27 mouse cellular contexts compared by ENCODE assay signal in the genomic region with DNA sequence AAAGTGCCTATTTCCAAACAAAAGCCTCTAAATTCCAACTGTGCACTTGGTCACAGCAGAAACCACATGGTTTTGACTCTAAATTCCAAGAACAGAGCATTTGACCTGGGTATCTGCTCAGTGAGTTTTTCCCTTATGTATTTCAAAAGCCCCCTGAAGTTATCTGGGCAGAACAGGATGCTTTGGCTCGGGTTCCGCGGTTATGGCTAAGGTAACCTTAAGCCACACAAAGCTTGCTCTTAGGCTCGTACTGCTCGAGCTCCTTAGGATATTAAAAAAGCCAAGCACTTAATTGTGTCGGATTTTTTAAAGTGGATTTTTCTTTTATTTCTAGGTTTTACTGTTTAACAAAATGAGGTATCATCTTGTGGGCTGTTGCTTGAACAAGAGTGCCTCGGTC. TPM values are rescaled to one million over a fixed set of nuclear protein-coding genes. Genes with fewer than 3 reads are reported as not detected.
A peak's percentile ranks its signal among the peaks of the same experiment; 100 is the strongest.
DNase-seq lines count a peak whose midpoint lies in the region; ATAC-seq and TF ChIP-seq lines count a peak whose summit lies in the region.
"Had no signal": no experiment of that assay in that cellular context is flagged by ENCODE, and none has a peak within 500 bp of the region (broad histone marks: within the 10 kb centered on the region; RNA-seq: fewer than 3 reads in every experiment).

No protein-coding gene starts in this region.

- H3K9ac ChIP-seq in liver, postnatal 0 days (replicated peaks) = no peak overlapping the region
- no peak overlapping the region; the same call in 1 of the 2 replicates for H3K9ac ChIP-seq in liver, embryonic 14.5 days (replicated peaks)
- H3K9ac ChIP-seq in neural tube, embryonic 15.5 days (replicated peaks) = no peak overlapping the region
- no peak overlapping the region for H3K9ac ChIP-seq in heart, embryonic 12.5 days
- H3K9ac ChIP-seq: embryonic facial prominence, embryonic 13.5 days; forebrain, embryonic 12.5 days; forebrain, postnatal 0 days; heart, embryonic 15.5 days; limb, embryonic 15.5 days; lung, embryonic 15.5 days; midbrain, embryonic 13.5 days; stomach, embryonic 15.5 days had no signal

- no peak overlapping the region for H3K4me2 ChIP-seq in liver, postnatal 0 days (ENCODE audit: low read depth, low read length)
- peak overlapping the region; percentile 50 for H3K4me2 ChIP-seq in liver, embryonic 14.5 days (ENCODE audit: low read depth)
- H3K4me2 ChIP-seq in neural tube, embryonic 15.5 days = no peak overlapping the region
- H3K4me2 ChIP-seq in heart, embryonic 12.5 days = no peak overlapping the region
- H3K4me2 ChIP-seq: embryonic facial prominence, embryonic 13.5 days; forebrain, embryonic 12.5 days; heart, embryonic 15.5 days; limb, embryonic 15.5 days; lung, embryonic 15.5 days; midbrain, embryonic 13.5 days; stomach, embryonic 15.5 days had no signal

- TF ChIP-seq CTCF in liver, postnatal 0 days (IDR thresholded peaks at IDR 0.05; ENCODE audit: low read depth) = no peak
- TF ChIP-seq CTCF in brain, embryonic 14.5 days (IDR thresholded peaks at IDR 0.05; ENCODE audit: borderline replicate concordance, extremely low read depth, insufficient read depth, insufficient read length) = no peak
- TF ChIP-seq CTCF in liver, embryonic 14.5 days (IDR thresholded peaks at IDR 0.05; ENCODE audit: low read depth) = no peak

- H3K4me1 ChIP-seq in liver, postnatal 0 days (ENCODE audit: insufficient read depth) = no peaks in the 10 kb centered on the region
- H3K4me1 ChIP-seq in liver, embryonic 14.5 days (replicated peaks; ENCODE audit: control insufficient read depth in 2 of 2, insufficient read depth in 2 of 2, low read length in 1 of 2) = peaks cover 20 to 21% of the 10 kb centered on the region in 2 experiments
- H3K4me1 ChIP-seq in neural tube, embryonic 15.5 days = 0 out of 2 replicates have a peak, but pooled peaks cover 10% of the 10 kb centered on the region
- no peaks in the 10 kb centered on the region for H3K4me1 ChIP-seq in heart, embryonic 12.5 days (replicated peaks)
- H3K4me1 ChIP-seq: heart, embryonic 15.5 days had no signal

- no peak for TF ChIP-seq POLR2A in brain, embryonic 14.5 days (IDR thresholded peaks at IDR 0.05; ENCODE audit: borderline replicate concordance, extremely low read depth, insufficient read depth, insufficient read length, poor library complexity, severe bottlenecking)

- DNase-seq in liver = peak; percentile 28
- no peak for DNase-seq in liver, postnatal 0 days
- DNase-seq in brain, embryonic 14.5 days (ENCODE audit: low read depth) = peak; percentile 35
- peak in 1 of 3 experiments; percentile 22 for DNase-seq in liver, embryonic 14.5 days (ENCODE audit: low read depth in 3 of 3, low spot score in 3 of 3)
- DNase-seq in adrenal gland, postnatal 10 days = no peak
- DNase-seq in spleen, postnatal 4 days (ENCODE audit: low spot score in 2 of 2) = no peak
- DNase-seq: cerebellum, adult 8-10 months; cerebellum, postnatal 25 days; forebrain, postnatal 0 days; gastrocnemius, postnatal 10 days; kidney, adult 9 months; kidney, postnatal 10 days; layer of hippocampus, adult 9-11 months; right cerebral cortex, postnatal 4 days had no signal

- 56% methylated on average over 7 of the region's 7 CpGs for WGBS in liver, postnatal 0 days (ENCODE audit: insufficient replicate concordance)
- WGBS in liver, embryonic 14.5 days (ENCODE audit: insufficient replicate concordance) = 18% methylated on average over 7 of the region's 7 CpGs
- WGBS in neural tube, embryonic 15.5 days = 70% methylated on average over 7 of the region's 7 CpGs
- WGBS in heart, embryonic 12.5 days = 76% methylated on average over 7 of the region's 7 CpGs

- no peaks in the 10 kb centered on the region for H3K36me3 ChIP-seq in liver, postnatal 0 days (replicated peaks; ENCODE audit: insufficient read depth, low read length)
- no peaks in the 10 kb centered on the region for H3K36me3 ChIP-seq in liver, embryonic 14.5 days (replicated peaks; ENCODE audit: control insufficient read depth, insufficient read depth, low read depth)
- no peaks in the 10 kb centered on the region for H3K36me3 ChIP-seq in neural tube, embryonic 15.5 days
- peaks cover 23% of the 10 kb centered on the region for H3K36me3 ChIP-seq in heart, embryonic 12.5 days
- H3K36me3 ChIP-seq: G1E; heart, embryonic 15.5 days; lung, embryonic 15.5 days had no signal

- no peak overlapping the region for H3K27ac ChIP-seq in liver, postnatal 0 days (ENCODE audit: low read depth)
- H3K27ac ChIP-seq in liver, embryonic 14.5 days = no peak overlapping the region
- no peak overlapping the region for H3K27ac ChIP-seq in neural tube, embryonic 15.5 days (replicated peaks)
- no peak overlapping the region for H3K27ac ChIP-seq in heart, embryonic 12.5 days (ENCODE audit: poor library complexity, severe bottlenecking)
- H3K27ac ChIP-seq: embryonic facial prominence, embryonic 13.5 days; forebrain, embryonic 12.5 days; heart, embryonic 15.5 days; limb, embryonic 10.5 days; lung, embryonic 15.5 days; midbrain, embryonic 13.5 days; stomach, embryonic 15.5 days had no signal

- H3K9me3 ChIP-seq in liver, postnatal 0 days (ENCODE audit: low read length) = no peaks in the 10 kb centered on the region
- no peaks in the 10 kb centered on the region for H3K9me3 ChIP-seq in liver, embryonic 14.5 days (ENCODE audit: control insufficient read depth, low read length)
- no peaks in the 10 kb centered on the region for H3K9me3 ChIP-seq in neural tube, embryonic 15.5 days (replicated peaks)
- H3K9me3 ChIP-seq in heart, embryonic 12.5 days (replicated peaks) = no peaks in the 10 kb centered on the region
- H3K9me3 ChIP-seq: embryonic facial prominence, embryonic 13.5 days; forebrain, embryonic 12.5 days; G1E; heart, embryonic 15.5 days; limb, embryonic 10.5 days; limb, embryonic 15.5 days; lung, embryonic 15.5 days; midbrain, embryonic 13.5 days; stomach, embryonic 15.5 days had no signal

- ATAC-seq in liver, postnatal 0 days = no peak
- ATAC-seq in liver, embryonic 14.5 days (ENCODE audit: insufficient read depth) = peak; percentile 77; the same call in 1 of the 2 replicates
- peak; percentile 55; the same call in 1 of the 2 replicates for ATAC-seq in neural tube, embryonic 15.5 days (ENCODE audit: low FRiP score)
- ATAC-seq in heart, embryonic 12.5 days (ENCODE audit: insufficient number of reproducible peaks, low FRiP score) = no peak
- ATAC-seq: forebrain, postnatal 0 days; intestine, postnatal 0 days had no signal

- no peak overlapping the region for H3K4me3 ChIP-seq in liver, postnatal 0 days (ENCODE audit: low read depth, low read length)
- no peak overlapping the region for H3K4me3 ChIP-seq in liver, embryonic 14.5 days (ENCODE audit: insufficient read depth in 1 of 2, low read depth in 2 of 2, low read length in 2 of 2)
- no peak overlapping the region for H3K4me3 ChIP-seq in neural tube, embryonic 15.5 days (replicated peaks)
- H3K4me3 ChIP-seq in heart, embryonic 12.5 days = no peak overlapping the region
- H3K4me3 ChIP-seq: embryonic facial prominence, embryonic 13.5 days; erythroblast, embryonic 14.5 days; forebrain, embryonic 12.5 days; heart, embryonic 15.5 days; limb, embryonic 10.5 days; limb, embryonic 15.5 days; lung, embryonic 15.5 days; midbrain, embryonic 13.5 days; stomach, embryonic 15.5 days had no signal

- TF ChIP-seq EP300 in liver, postnatal 0 days (IDR thresholded peaks at IDR 0.05; ENCODE audit: low read depth) = no peak
- TF ChIP-seq EP300 in liver, embryonic 14.5 days (IDR thresholded peaks at IDR 0.05; ENCODE audit: low read depth) = no peak

- H3K27me3 ChIP-seq in liver, postnatal 0 days (ENCODE audit: insufficient read depth, low read length) = no peaks in the 10 kb centered on the region
- no peaks in the 10 kb centered on the region for H3K27me3 ChIP-seq in liver, embryonic 14.5 days (ENCODE audit: control insufficient read depth, insufficient read depth, low read length)
- H3K27me3 ChIP-seq in neural tube, embryonic 15.5 days (replicated peaks) = no peaks in the 10 kb centered on the region
- no peaks in the 10 kb centered on the region for H3K27me3 ChIP-seq in heart, embryonic 12.5 days (replicated peaks)
- H3K27me3 ChIP-seq: embryonic facial prominence, embryonic 13.5 days; heart, embryonic 15.5 days; limb, embryonic 15.5 days; lung, embryonic 15.5 days; midbrain, embryonic 13.5 days; stomach, embryonic 15.5 days had no signal

RNA-seq across cellular contexts. Expression of gene Adgra3, which starts 44.1 kb away (rescaled TPM):
- 2.3 and 2.7 TPM in 2 replicates for polyA plus RNA-seq in liver, postnatal 0 days (2015; fragmentation: Nextera tagmentation; extraction: Ambion mirVana)
- 46.8 and 49.5 TPM in 2 replicates for polyA plus RNA-seq in brain, embryonic 14.5 days (2012; rRNA removed)
- polyA plus RNA-seq in liver, embryonic 14.5 days (2012; rRNA removed) = 4.5 and 4.9 TPM in 2 replicates
- polyA plus RNA-seq in liver, embryonic 14.5 days (2014; fragmentation: Nextera tagmentation; extraction: Ambion mirVana) = 4.0 and 5.1 TPM in 2 replicates
- polyA plus RNA-seq in neural tube, embryonic 15.5 days (2015; fragmentation: Nextera tagmentation; extraction: Ambion mirVana) = 12.1 and 13.8 TPM in 2 replicates
- 10 to 100 TPM; 33.2 to 36.7 TPM for total RNA-seq in adrenal gland, postnatal 10 days (2021)
- 25.1 and 28.1 TPM in 2 replicates for polyA plus RNA-seq in heart, embryonic 12.5 days (2016; fragmentation: Nextera tagmentation; extraction: Ambion mirVana)
- polyA plus RNA-seq: G1E had no signal

Comparison
In these comparisons a context has a peak if more than half of its experiments do, and no peak if none do; other contexts are left out.
1. DNase-seq: peak in liver (single experiment) and brain, embryonic 14.5 days (single experiment); none in liver, postnatal 0 days (single experiment), adrenal gland, postnatal 10 days (single experiment) and spleen, postnatal 4 days (0 of 2).
2. ATAC-seq: peak in liver, embryonic 14.5 days (single experiment) and neural tube, embryonic 15.5 days (single experiment); none in liver, postnatal 0 days (single experiment) and heart, embryonic 12.5 days (single experiment).